In genomic region chr12:13106931-13107330, GRCm38 (mm10) we compare ENCODE assay signal across 17 mouse cellular contexts.
DNase-seq lines count a peak whose midpoint lies in the region; ATAC-seq lines count a peak whose summit lies in the region.
"Had no signal": no experiment of that assay in that cellular context is flagged by ENCODE, and none has a peak within 500 bp of the region (broad histone marks: within the 10 kb centered on the region; RNA-seq: fewer than 3 reads in every experiment).

No protein-coding gene starts in this region.

- ATAC-seq in frontal cortex, adult (ENCODE audit: low TSS enrichment), result peak; percentile 98
- ATAC-seq: forebrain, embryonic 13.5 days; forebrain, embryonic 15.5 days; forebrain, postnatal 0 days had no signal

- no peak for DNase-seq in frontal cortex, postnatal 14 days (ENCODE audit: low spot score in 2 of 2)
- DNase-seq in right cerebral cortex, adult 18-20 months, result peak; percentile 52
- DNase-seq in right cerebral cortex, postnatal 10 days (ENCODE audit: low spot score in 2 of 2), result no peak
- DNase-seq in 3T3-L1 (ENCODE audit: low read depth, low spot score), result peak; percentile 11
- DNase-seq in c-Kit-positive CD71-positive TER-119-positive erythroid progenitor cells, embryonic 14.5 days (ENCODE audit: low spot score), result no peak
- DNase-seq: adrenal gland, adult 2 months; adrenal gland, postnatal 10 days; adrenal gland, postnatal 25 days; cerebellum, adult 11 months; cerebellum, adult 18-20 months; cerebellum, adult 9-10 months; cerebellum, postnatal 10 days; cerebellum, postnatal 25 days; forebrain, postnatal 0 days had no signal

Comparison
In these comparisons a context has a peak if more than half of its experiments do, and no peak if none do; other contexts are left out.
1. DNase-seq: peak in right cerebral cortex, adult 18-20 months (single experiment) and 3T3-L1 (single experiment); none in frontal cortex, postnatal 14 days (0 of 2), right cerebral cortex, postnatal 10 days (0 of 2) and c-Kit-positive CD71-positive TER-119-positive erythroid progenitor cells, embryonic 14.5 days (single experiment).